Mouse (Mus musculus) liver, embryonic 14.5 days (tissue): ENCODE measurements around the gene Olfr1410.

Experiments used
- CTCF ChIP-seq: IDR thresholded peaks from 2 replicates; pipeline ENCODE4 v1.5.1; 2016; ENCODE audit warnings: antibody characterized with exemption, low read depth, control low read depth
- EP300 ChIP-seq: IDR thresholded peaks from 2 replicates; pipeline ENCODE4 v1.6.1; 2016; ENCODE audit warnings: antibody characterized with exemption, low read depth

GRCm38 (mm10) chr1:92594111-92594510 is 11.5 kb upstream of the Olfr1410 start, which contains the start of gene Olfr1411:
- TF ChIP-seq CTCF (no peak), EP300 (no peak)
